Mouse (Mus musculus) lung, postnatal 36 days (tissue): ENCODE data around the gene Ddr1.

Experiments
- DNase-seq: peaks from one replicate; pipeline ENCODE4 v3.0.0; 2022; ENCODE audit warnings: mixed read lengths

Ddr1 gene

GRCm38 (mm10) chr17:35720340-35720727 lies 15.9 kb upstream of the Ddr1 start:
- DNase-seq, result peak; percentile 55

GRCm38 (mm10) chr17:35719616-35720339 lies 15.4 kb upstream of the Ddr1 start:
- DNase-seq, result no peak

GRCm38 (mm10) chr17:35717080-35717479 lies 12.7 kb upstream of the Ddr1 start:
- DNase-seq, result no peak

GRCm38 (mm10) chr17:35716114-35716513 lies 11.7 kb upstream of the Ddr1 start:
- no peak for DNase-seq

- DNase-seq, result no peak
Measured at GRCm38 (mm10) chr17:35710705-35711347, 6.4 kb upstream of the Ddr1 start.

GRCm38 (mm10) chr17:35708611-35709010 lies 4.2 kb upstream of the Ddr1 start:
- no peak for DNase-seq

GRCm38 (mm10) chr17:35707929-35708328 lies 3.5 kb upstream of the Ddr1 start:
- DNase-seq, result no peak

GRCm38 (mm10) chr17:35705836-35706235 lies 1.4 kb upstream of the Ddr1 start:
- peak; percentile 60 for DNase-seq

GRCm38 (mm10) chr17:35703751-35704271 lies 610 bp downstream of the Ddr1 start:
- no peak for DNase-seq

- DNase-seq, result no peak
Measured at GRCm38 (mm10) chr17:35703065-35703464, 1.4 kb downstream of the Ddr1 start.

- DNase-seq, result no peak
Measured at GRCm38 (mm10) chr17:35702605-35703004, 1.8 kb downstream of the Ddr1 start.

GRCm38 (mm10) chr17:35701978-35702461 lies 2.4 kb downstream of the Ddr1 start:
- peak; percentile 62 for DNase-seq

GRCm38 (mm10) chr17:35701203-35701977 lies 3.0 kb downstream of the Ddr1 start:
- no peak for DNase-seq

GRCm38 (mm10) chr17:35700371-35700961 lies 4.0 kb downstream of the Ddr1 start:
- peak; percentile 80 for DNase-seq

- peak; percentile 86 for DNase-seq
Measured at GRCm38 (mm10) chr17:35699919-35700318, 4.5 kb downstream of the Ddr1 start.

GRCm38 (mm10) chr17:35698501-35698883 lies 5.9 kb downstream of the Ddr1 start:
- DNase-seq, result no peak

- DNase-seq, result no peak
Measured at GRCm38 (mm10) chr17:35697759-35698500, 6.5 kb downstream of the Ddr1 start.

- no peak for DNase-seq
Measured at GRCm38 (mm10) chr17:35697429-35697758, 7.0 kb downstream of the Ddr1 start.

GRCm38 (mm10) chr17:35696691-35697090 lies 7.7 kb downstream of the Ddr1 start:
- DNase-seq, result no peak

GRCm38 (mm10) chr17:35695289-35695688 lies 9.1 kb downstream of the Ddr1 start:
- peak; percentile 52 for DNase-seq

- DNase-seq, result no peak
Measured at GRCm38 (mm10) chr17:35693906-35694305, 10.5 kb downstream of the Ddr1 start.

GRCm38 (mm10) chr17:35692368-35692767 lies 12.1 kb downstream of the Ddr1 start:
- no peak for DNase-seq
